Mouse (Mus musculus) myocyte (in vitro differentiated cells): ENCODE data around the gene Dnajb7.

Source experiments
- MAX ChIP-seq: IDR thresholded peaks from one replicate; pipeline ENCODE4 v1.6.1; 2011; ENCODE audit warnings: low read depth, mild to moderate bottlenecking, control low read depth
- MYOG ChIP-seq, 3 experiments: IDR thresholded peaks; one replicate each; pipeline ENCODE4 v1.6.1; 2011; ENCODE audit warnings: control low read depth in 2 of 3, low read depth in 2 of 3, mild to moderate bottlenecking in 2 of 3; ENCODE audit not compliant: insufficient read length in 2 of 3, control insufficient read depth in 1 of 3, insufficient read depth in 1 of 3
- POLR2A ChIP-seq: IDR thresholded peaks from one replicate; pipeline ENCODE4 v1.6.1; 2011; ENCODE audit warnings: low read depth, mild to moderate bottlenecking, control low read depth, moderate library complexity; ENCODE audit not compliant: insufficient read length
- POLR2AphosphoS2 ChIP-seq: IDR thresholded peaks from one replicate; pipeline ENCODE4 v1.6.1; 2011; ENCODE audit warnings: low read depth, control low read depth; ENCODE audit not compliant: insufficient read length
- REST ChIP-seq: IDR thresholded peaks from one replicate; pipeline ENCODE4 v1.6.1; 2011; ENCODE audit warnings: mild to moderate bottlenecking, control low read depth, moderate library complexity; ENCODE audit not compliant: insufficient read depth, insufficient read length
- USF1 ChIP-seq: IDR thresholded peaks from one replicate; pipeline ENCODE4 v1.6.1; 2011; ENCODE audit warnings: low read depth, mild to moderate bottlenecking, control low read depth, moderate library complexity

- no peak for TF ChIP-seq POLR2AphosphoS2
- TF ChIP-seq MYOG (IDR thresholded peaks at IDR 0.05; ENCODE audit: control insufficient read depth in 1 of 3, insufficient read depth in 1 of 3, insufficient read length in 2 of 3, low read depth in 2 of 3) = no peak
- no peak for TF ChIP-seq POLR2A
- TF ChIP-seq USF1 = no peak
- no peak for TF ChIP-seq MAX
- no peak for TF ChIP-seq REST
These were observed 47.1 kb downstream of the Dnajb7 start for GRCm38 (mm10) chr15:81361022-81361404.
